Mouse (Mus musculus): ENCODE measurements around the gene Kif1b. TPM values are rescaled to one million over a fixed set of nuclear protein-coding genes. Genes with fewer than 3 reads are reported as not detected.

The Kif1b gene
- polyA plus RNA-seq, 1 experiment from 2014 or later, result 96.4 TPM

Other genes with a start within 250 kb of the Kif1b start
- 43.5 TPM in 2 replicates for gene Pex14, start 207.8 kb downstream of the Kif1b start, polyA plus RNA-seq (2014; fragmentation: Nextera tagmentation; extraction: Ambion mirVana)
- gene Dffa, start 203.5 kb downstream of the Kif1b start, polyA plus RNA-seq (2014; fragmentation: Nextera tagmentation; extraction: Ambion mirVana), result 28.5 and 29.6 TPM in 2 replicates
- gene Cort, start 180.9 kb downstream of the Kif1b start, polyA plus RNA-seq (2014; fragmentation: Nextera tagmentation; extraction: Ambion mirVana), result 0.49 and 1.3 TPM in 2 replicates
- gene Cenps, start 170.1 kb downstream of the Kif1b start, polyA plus RNA-seq (2014; fragmentation: Nextera tagmentation; extraction: Ambion mirVana), result 49.5 and 52.3 TPM in 2 replicates
- 51.3 and 56.9 TPM in 2 replicates for gene Pgd, start 140.9 kb downstream of the Kif1b start, polyA plus RNA-seq (2014; fragmentation: Nextera tagmentation; extraction: Ambion mirVana)
- 67.0 and 70.6 TPM in 2 replicates for gene Ube4b, start 119.1 kb upstream of the Kif1b start, polyA plus RNA-seq (2014; fragmentation: Nextera tagmentation; extraction: Ambion mirVana)
- gene Rbp7, start 147.3 kb upstream of the Kif1b start, polyA plus RNA-seq (2014; fragmentation: Nextera tagmentation; extraction: Ambion mirVana), result not detected in 2 replicates
- gene Tmem274, start 169.7 kb upstream of the Kif1b start, polyA plus RNA-seq (2014; fragmentation: Nextera tagmentation; extraction: Ambion mirVana), result 0.99 TPM in 1 of 2 replicates, not detected in the other
- gene Nmnat1, start 177.5 kb upstream of the Kif1b start, polyA plus RNA-seq (2014; fragmentation: Nextera tagmentation; extraction: Ambion mirVana), result 17.3 and 19.5 TPM in 2 replicates
- gene Lzic, start 177.5 kb upstream of the Kif1b start, polyA plus RNA-seq (2014; fragmentation: Nextera tagmentation; extraction: Ambion mirVana), result 55.6 and 57.6 TPM in 2 replicates
- 71.7 and 72.1 TPM in 2 replicates for gene Ctnnbip1, start 210.5 kb upstream of the Kif1b start, polyA plus RNA-seq (2014; fragmentation: Nextera tagmentation; extraction: Ambion mirVana)